Mouse (Mus musculus) midbrain, embryonic 11.5 days (tissue): Measurements from ENCODE around the gene Spo11. TPM values are rescaled to one million over a fixed set of nuclear protein-coding genes. Genes with fewer than 3 reads are reported as not detected.

Source experiments
- ATAC-seq: fragments of 200-750 bp; cut with Nextera tagmentation; 2 replicates; pipeline ENCODE4 v1.8.0; 2017; ENCODE audit warnings: moderate TSS enrichment, moderate library complexity; ENCODE audit not compliant: low FRiP score
- DNase-seq: peaks from one replicate; pipeline ENCODE4 v3.0.0; 2015; ENCODE audit warnings: low spot score; ENCODE audit errors: missing footprints
- H3K27ac ChIP-seq: fragments of 300-500 bp; sonication (generic); 2 replicates; pipeline ENCODE4 v1.5.1; 2014; ENCODE audit warnings: low read depth, low read length
- H3K27me3 ChIP-seq: fragments of 300-500 bp; sonication (generic); 2 replicates; pipeline ENCODE4 v1.6.1; 2014; ENCODE audit warnings: mild to moderate bottlenecking, low read length, moderate library complexity, mixed read lengths; ENCODE audit not compliant: control insufficient read depth, insufficient read depth
- H3K36me3 ChIP-seq: fragments of 300-500 bp; sonication (generic); 2 replicates; pipeline ENCODE4 v1.6.1; 2014; ENCODE audit warnings: mild to moderate bottlenecking, low read length, moderate library complexity, mixed read lengths; ENCODE audit not compliant: control insufficient read depth, insufficient read depth
- H3K4me1 ChIP-seq: fragments of 300-500 bp; sonication (generic); 2 replicates; pipeline ENCODE4 v1.6.1; 2014; ENCODE audit warnings: low read length; ENCODE audit not compliant: control insufficient read depth, insufficient read depth
- H3K4me2 ChIP-seq: fragments of 300-500 bp; sonication (generic); 2 replicates; pipeline ENCODE4 v1.6.1; 2014; ENCODE audit warnings: mild to moderate bottlenecking, moderate library complexity
- H3K4me3 ChIP-seq: fragments of 300-500 bp; sonication (generic); 2 replicates; pipeline ENCODE4 v1.5.1; 2014; ENCODE audit warnings: low read depth, low read length
- H3K9ac ChIP-seq: fragments of 300-500 bp; sonication (generic); 2 replicates; pipeline ENCODE4 v1.6.1; 2014; ENCODE audit warnings: low read length
- H3K9me3 ChIP-seq: fragments of 300-500 bp; sonication (generic); 2 replicates; pipeline ENCODE4 v1.6.1; 2016; ENCODE audit warnings: low read length; ENCODE audit not compliant: control insufficient read depth
- WGBS: fragments of 180-500 bp; shearing (Covaris S2); extraction: QIAGEN DNeasy Blood & Tissue Kit; methylation state at CpG from one replicate; pipeline ENCODE4 v1.1.7; 2014; 5-methylcytosine and 5-hydroxymethylcytosine counted together
- polyA plus RNA-seq: library from polyadenylated mRNA; unstranded; fragments of >200 nt; fragmentation: Nextera tagmentation; extraction: Ambion mirVana; gene quantifications from 2 replicates; pipeline ENCODE4 v1.2.1, GENCODE M21; 2014

The Spo11 gene
- polyA plus RNA-seq, 1 experiment from 2014 or later, result 0.26 TPM

DNA sequence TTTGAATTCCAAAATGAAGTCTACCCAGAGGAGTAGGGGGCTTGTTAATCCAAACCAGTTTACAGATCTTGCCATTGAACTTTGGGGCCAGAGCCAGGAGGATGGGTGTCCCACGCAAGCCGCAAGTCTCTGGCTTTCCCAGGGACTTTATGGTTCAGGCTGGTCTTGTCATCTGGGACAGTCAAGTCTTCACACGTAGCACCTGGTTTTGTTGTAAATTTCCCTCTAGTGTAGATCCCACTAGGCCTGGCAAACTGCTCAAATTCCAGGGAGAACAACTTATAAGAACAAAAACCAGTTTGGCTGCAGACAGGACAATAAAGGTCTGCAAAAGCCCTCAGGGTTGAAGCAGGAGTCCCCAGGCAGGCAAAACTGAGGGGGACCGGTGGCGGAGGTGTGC is 40.7 kb upstream of the Spo11 start:
- H3K9me3 ChIP-seq, result no peaks in the 10 kb centered on the region
- peaks cover 61% of the 10 kb centered on the region for H3K4me1 ChIP-seq
- WGBS, result 12% methylated on average over 5 of the region's 5 CpGs
- DNase-seq, result peak; percentile 91
- no peaks in the 10 kb centered on the region for H3K36me3 ChIP-seq
- H3K9ac ChIP-seq, result no peak overlapping the region
- peaks cover 77% of the 10 kb centered on the region for H3K27me3 ChIP-seq
- H3K4me2 ChIP-seq, result peak overlapping the region; percentile 85; the same call in 1 of the 2 replicates
- no peak for ATAC-seq
- no peak overlapping the region for H3K4me3 ChIP-seq
- no peak overlapping the region for H3K27ac ChIP-seq

DNA sequence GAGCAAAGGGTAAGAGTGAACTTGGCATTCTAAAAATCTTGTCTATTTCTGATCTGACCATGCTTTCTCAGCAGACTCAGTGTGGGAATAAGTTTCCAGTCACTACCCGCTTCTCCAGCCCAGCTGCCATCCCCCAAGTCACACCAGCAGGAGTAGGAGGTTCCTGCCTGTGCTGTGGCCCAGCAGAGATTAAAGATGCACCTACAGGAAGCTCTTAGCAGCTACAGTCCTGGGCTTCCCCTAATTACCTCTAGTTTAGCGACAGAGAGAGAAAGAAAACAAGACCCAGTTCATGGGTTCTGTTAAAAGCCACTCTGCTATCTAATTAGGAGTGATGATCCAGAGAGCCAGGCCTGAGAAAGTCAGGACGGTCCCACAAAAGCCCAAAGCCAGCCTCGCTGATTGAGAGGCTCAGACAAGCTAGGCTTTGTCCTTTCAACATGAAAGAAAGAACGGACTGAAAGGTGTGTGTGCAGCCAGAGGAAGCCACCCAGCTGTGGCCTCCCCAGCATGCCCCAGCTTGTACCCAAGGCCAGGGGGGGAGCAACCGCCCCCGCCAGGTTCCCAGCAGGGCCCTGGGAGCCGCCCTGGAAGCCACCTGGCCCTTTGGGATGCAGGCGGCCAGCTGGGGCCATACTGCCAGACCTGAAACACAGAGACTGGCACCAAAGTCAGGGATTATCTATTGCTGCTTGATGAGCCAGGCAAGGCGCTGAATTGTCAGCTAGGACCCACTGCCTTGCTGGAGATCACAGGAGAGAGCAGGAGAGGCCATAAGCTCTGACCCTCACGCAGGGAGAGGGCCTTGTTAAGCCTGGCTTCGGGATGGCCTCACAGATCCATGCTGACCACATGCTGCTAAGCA is 39.9 kb upstream of the Spo11 start:
- 0 out of 2 replicates have a peak overlapping the region, but pooled peaks have one; percentile 36 for H3K27ac ChIP-seq
- peak overlapping the region; percentile 0 for H3K4me3 ChIP-seq
- H3K4me2 ChIP-seq, result peak overlapping the region; percentile 85
- no peak overlapping the region; the same call in 1 of the 2 replicates for H3K9ac ChIP-seq
- no peaks in the 10 kb centered on the region for H3K36me3 ChIP-seq
- H3K4me1 ChIP-seq, result peaks cover 61% of the 10 kb centered on the region
- ATAC-seq (no peak), DNase-seq (peak; percentile 90)
- H3K9me3 ChIP-seq, result no peaks in the 10 kb centered on the region
- peaks cover 83% of the 10 kb centered on the region for H3K27me3 ChIP-seq
- WGBS, result 5% methylated on average over 12 of the region's 12 CpGs

DNA sequence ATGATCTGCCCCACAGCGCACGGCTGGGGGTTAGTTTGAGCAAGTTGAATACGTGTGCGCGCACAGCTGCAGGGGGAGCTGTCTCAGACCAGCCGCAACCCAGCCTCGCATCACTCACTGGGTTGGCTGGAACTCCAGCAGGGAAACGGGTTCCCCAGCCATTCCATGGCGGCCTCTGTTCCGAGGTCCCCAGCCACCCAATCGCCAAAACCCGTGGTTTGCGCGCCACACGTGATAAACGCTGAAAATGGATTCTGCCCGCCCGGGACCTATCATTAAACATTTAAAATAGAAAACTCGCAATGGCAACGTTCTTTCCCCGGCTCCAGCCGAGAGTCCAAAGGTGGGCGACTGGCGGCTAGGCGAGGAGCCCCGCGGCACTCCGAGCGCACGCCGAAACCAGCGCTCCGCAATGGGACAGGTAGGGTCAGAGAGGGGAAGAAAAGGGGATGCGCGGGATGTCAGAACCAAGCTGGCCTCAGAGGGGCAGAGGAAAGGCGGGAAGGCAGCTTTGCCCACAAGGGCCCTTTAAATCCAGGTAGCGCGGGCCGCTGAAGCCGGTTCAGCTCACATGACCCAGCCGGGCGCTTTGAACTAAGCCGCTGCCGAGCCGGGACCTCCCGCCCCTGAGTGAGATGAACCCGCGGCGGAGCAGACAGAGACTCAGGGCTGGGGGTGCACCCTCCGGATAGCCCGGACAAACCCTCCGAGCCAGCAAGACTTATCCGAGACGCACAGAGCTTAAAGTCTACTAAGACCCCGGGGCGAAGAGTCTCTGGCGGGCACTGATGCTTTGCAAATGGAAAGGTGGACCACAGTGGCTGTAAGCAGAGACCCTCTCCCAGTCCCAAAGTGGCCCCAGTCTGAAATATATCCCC is 38.5 kb upstream of the Spo11 start:
- peak overlapping the region; percentile 85 for H3K4me2 ChIP-seq
- peaks cover 86% of the 10 kb centered on the region for H3K27me3 ChIP-seq
- WGBS, result under 1% methylated on average over 57 of the region's 57 CpGs
- ATAC-seq (no peak), DNase-seq (peak; percentile 98)
- H3K9ac ChIP-seq, result peak overlapping the region; percentile 49
- 0 out of 2 replicates have a peak overlapping the region, but pooled peaks have one; percentile 5 for H3K27ac ChIP-seq
- H3K9me3 ChIP-seq, result no peaks in the 10 kb centered on the region
- no peaks in the 10 kb centered on the region for H3K36me3 ChIP-seq
- H3K4me3 ChIP-seq, result peak overlapping the region; percentile 40
- peaks cover 55% of the 10 kb centered on the region for H3K4me1 ChIP-seq

DNA sequence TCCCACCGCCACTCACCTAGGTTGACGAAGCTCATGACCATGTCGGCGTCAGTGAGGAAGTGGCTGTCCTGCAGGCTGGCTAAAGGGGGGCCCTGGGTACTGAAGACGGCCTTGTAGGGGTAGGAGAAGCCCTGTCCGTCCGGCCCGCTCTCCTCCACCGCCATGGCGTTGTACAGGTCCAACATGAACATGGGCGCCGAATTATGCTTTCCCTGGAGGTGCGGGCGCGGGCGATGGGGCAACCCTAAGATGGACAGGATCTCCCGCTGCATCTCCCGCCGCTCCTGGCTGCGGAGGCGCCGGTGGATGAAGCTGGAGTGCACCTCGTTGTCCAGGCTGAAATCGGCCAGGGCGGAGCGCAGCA is 37.9 kb upstream of the Spo11 start:
- Histone ChIP-seq H3K9ac (peak overlapping the region; percentile 49), H3K4me3 (peak overlapping the region; percentile 40), H3K36me3 (no peaks in the 10 kb centered on the region), H3K4me2 (peak overlapping the region; percentile 85), H3K27ac (no peak overlapping the region), H3K27me3 (peaks cover 84% of the 10 kb centered on the region), H3K9me3 (no peaks in the 10 kb centered on the region), H3K4me1 (peaks cover 49% of the 10 kb centered on the region)
- no peak for ATAC-seq
- DNase-seq, result no peak
- under 1% methylated on average over 26 of the region's 26 CpGs for WGBS

DNA sequence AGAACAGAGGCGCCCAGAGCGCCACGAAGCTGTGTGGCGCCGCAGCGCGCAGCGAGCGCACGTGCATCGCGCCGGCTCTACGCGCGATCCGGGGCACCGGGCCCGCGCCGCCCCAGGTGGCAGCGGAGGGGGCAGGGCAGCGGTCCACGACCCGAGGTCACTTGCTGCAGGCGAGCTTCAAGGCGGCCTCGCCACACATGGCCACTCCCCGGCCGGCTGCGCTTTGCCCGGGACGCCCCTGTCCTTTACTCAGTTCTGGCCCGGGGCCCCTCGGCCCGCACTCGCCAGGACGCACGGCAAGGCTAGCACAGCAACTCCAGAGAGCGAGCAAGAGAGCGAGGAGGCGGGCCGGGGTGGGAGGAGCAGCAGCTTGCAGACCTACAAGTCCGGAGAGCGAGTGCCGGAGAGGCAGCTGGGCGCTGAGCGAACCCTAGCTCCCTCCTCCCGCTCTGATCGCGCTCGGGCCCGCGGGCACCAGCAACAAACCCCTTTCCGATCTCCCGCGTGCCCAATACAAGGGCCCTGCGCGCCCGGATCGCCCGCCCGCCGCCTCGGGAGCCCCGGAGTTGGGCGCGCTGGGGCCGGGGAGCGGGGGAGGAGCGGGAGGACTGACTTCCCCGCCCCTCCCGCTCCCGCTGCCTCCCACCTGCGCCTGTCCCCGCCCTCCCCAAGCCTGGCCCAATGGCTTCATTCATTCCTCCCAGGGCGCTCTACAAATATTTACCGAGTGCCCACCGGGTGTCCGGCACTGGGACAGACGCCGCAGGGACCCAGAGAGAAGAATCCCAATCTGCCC is 37.3 kb upstream of the Spo11 start, which contains the start of gene Bmp7:
Bmp7 (minus strand) TSS at position 319 of the 796 bp plus-strand sequence.
- Histone ChIP-seq H3K27ac (peak within 1 kb of the TSS; percentile 48; the same call in 1 of the 2 replicates), H3K4me2 (peak within 1 kb of the TSS; percentile 85), H3K27me3 (peaks cover 81% of the 10 kb centered on the region), H3K4me3 (peak within 1 kb of the TSS; percentile 40), H3K9ac (peak within 1 kb of the TSS; percentile 49), H3K4me1 (peaks cover 43% of the 10 kb centered on the region), H3K36me3 (no peaks in the 10 kb centered on the region), H3K9me3 (no peaks in the 10 kb centered on the region)
- ATAC-seq (peak; percentile 72), DNase-seq (peak; percentile 96)
- under 1% methylated on average over 72 of the region's 82 CpGs for WGBS

DNA sequence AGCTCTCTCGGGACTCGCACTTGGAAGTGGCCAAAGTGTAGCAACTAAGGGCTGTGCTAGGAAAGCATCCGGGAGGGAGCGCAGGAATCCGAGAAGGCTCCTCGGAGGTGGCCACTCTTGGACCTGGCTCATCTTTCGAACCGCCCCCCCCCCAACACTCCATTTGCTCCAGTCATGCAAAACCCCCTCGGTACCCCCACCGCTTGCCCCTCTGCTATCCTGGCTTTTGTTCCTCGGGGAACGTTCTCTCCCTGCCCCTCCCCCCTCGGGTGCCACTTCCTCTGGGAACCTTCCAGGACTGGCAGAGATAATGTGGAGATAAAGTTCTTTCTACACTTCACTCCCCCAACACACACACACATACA is 36.7 kb upstream of the Spo11 start:
- ATAC-seq, result no peak; the same call in none of the 2 replicates
- peak overlapping the region; percentile 49; the same call in 1 of the 2 replicates for H3K9ac ChIP-seq

DNA sequence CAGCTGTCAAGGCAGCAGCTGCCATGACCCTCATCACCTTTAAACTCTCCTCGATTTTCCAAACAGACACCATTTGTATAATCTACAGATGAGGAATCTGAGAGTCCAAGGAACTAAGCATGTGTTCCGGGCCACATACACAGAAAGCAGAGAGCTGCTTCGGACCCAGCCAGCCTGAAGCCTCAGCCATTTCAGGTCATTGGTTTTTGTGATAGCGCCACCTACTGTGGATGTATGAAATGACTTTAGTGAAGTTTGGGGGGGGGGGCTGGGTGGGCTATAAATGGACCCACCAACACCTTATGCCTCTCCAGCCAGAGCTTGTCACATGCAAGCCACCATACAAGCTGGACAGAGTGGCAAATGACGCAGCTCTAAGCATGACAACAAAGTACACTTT is 28.4 kb upstream of the Spo11 start:
- 53% methylated on average over 5 of the region's 5 CpGs for WGBS
- Histone ChIP-seq H3K4me1 (no peaks in the 10 kb centered on the region), H3K27ac (no peak overlapping the region), H3K4me2 (no peak overlapping the region), H3K9me3 (no peaks in the 10 kb centered on the region), H3K27me3 (no peaks in the 10 kb centered on the region), H3K36me3 (no peaks in the 10 kb centered on the region), H3K9ac (no peak overlapping the region), H3K4me3 (no peak overlapping the region)
- ATAC-seq, result no peak
- no peak for DNase-seq

More for the DNA sequence above, 36.7 kb upstream of the Spo11 start:
- Histone ChIP-seq H3K27me3 (peaks cover 75% of the 10 kb centered on the region), H3K4me2 (peak overlapping the region; percentile 85), H3K4me1 (peaks cover 37% of the 10 kb centered on the region), H3K27ac (peak overlapping the region; percentile 48; the same call in 1 of the 2 replicates), H3K36me3 (no peaks in the 10 kb centered on the region), H3K4me3 (peak overlapping the region; percentile 40), H3K9me3 (no peaks in the 10 kb centered on the region)
- no peak for DNase-seq
- WGBS, result 2% methylated on average over 11 of the region's 13 CpGs

DNA sequence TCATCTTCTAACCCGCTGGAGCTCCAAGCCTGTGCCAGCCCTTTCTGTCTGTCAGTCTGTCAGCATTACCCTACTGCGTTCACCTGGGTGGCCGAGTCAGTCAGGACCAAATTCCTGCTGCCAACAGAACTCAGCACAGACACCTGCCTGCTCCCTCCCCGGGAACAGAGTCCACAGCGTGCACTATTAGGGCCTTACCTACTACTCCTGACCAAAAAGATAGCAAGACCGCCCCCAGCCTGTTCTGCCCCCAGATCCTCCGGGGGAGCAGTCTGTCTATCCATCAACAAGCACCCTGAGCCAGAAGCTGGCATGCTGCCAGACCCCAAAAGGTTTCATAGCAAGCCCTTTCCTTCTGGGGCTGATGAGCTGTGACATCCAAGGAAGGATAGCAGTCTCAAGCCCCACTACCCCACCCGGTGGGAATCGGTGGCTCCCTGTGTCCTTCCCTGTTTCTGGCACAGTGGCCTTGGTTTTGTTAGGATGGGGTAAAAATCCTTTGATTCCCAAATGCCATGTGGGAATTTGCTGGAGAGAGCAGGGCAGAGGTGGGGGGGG is 27.3 kb upstream of the Spo11 start:
- no peak overlapping the region for H3K27ac ChIP-seq
- no peaks in the 10 kb centered on the region for H3K4me1 ChIP-seq
- no peaks in the 10 kb centered on the region for H3K27me3 ChIP-seq
- no peaks in the 10 kb centered on the region for H3K9me3 ChIP-seq
- DNase-seq (no peak), ATAC-seq (peak; percentile 19; the same call in 1 of the 2 replicates)
- H3K9ac ChIP-seq, result no peak overlapping the region
- no peak overlapping the region for H3K4me2 ChIP-seq
- H3K4me3 ChIP-seq, result no peak overlapping the region
- no peaks in the 10 kb centered on the region for H3K36me3 ChIP-seq
- WGBS, result 63% methylated on average over 9 of the region's 9 CpGs
